Mouse (Mus musculus) kidney, adult 2 months (tissue): Measurements from ENCODE around the gene Dydc1.

Experiments used
- CTCF ChIP-seq: fragments of 200-500 bp; conservative IDR thresholded peaks from 2 replicates; pipeline ENCODE4 v1.5.1; 2011; ENCODE audit warnings: low read depth, mild to moderate bottlenecking, control low read depth, low read length, moderate library complexity, mixed read lengths; ENCODE audit not compliant: insufficient read depth, insufficient read length
- POLR2A ChIP-seq: fragments of 200-500 bp; IDR thresholded peaks from one replicate; pipeline ENCODE4 v1.6.1; 2011; ENCODE audit warnings: low read depth, low read length, control low read depth

GRCm38 (mm10) chr14:41104853-41105444 lies 32.2 kb downstream of the Dydc1 start, which contains the start of gene Mat1a:
- TF ChIP-seq CTCF, result no peak
- TF ChIP-seq POLR2A, result no peak
